Mouse (Mus musculus): ENCODE results near the gene Gm21885. TPM values are rescaled to one million over a fixed set of nuclear protein-coding genes. Genes with fewer than 3 reads are reported as not detected.

Gm21885 gene
- polyA plus RNA-seq, 1 experiment, result not detected

DNA sequence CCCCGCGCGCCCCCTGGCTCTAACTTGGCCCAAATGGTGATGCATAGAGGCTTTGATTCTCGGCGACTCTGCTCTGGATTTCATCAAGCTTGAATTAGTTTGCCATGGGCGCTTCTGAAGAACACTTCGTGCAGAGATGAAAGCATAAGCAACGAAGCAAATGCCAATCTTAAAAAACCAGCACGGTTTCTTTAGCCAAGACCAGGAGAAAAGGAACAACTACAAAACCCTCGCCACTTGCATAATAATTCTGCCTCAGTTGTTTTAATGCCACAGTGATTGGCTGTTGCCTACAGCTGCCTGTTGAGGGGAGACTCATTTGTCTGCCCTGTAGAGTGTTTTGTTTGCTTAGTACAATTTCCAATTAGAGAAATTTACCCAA lies 47.0 kb downstream of the Gm21885 start:
- Histone ChIP-seq H3K4me1 (replicated peaks; ENCODE audit: control insufficient read depth, insufficient read depth, low read length) (peaks cover 2% of the 10 kb centered on the region), H3K27ac (ENCODE audit: control insufficient read depth, insufficient read depth, low read length) (peak overlapping the region; percentile 46; the same call in 1 of the 2 replicates), H3K27me3 (ENCODE audit: control insufficient read depth, insufficient read depth, low read length) (no peaks in the 10 kb centered on the region), H3K4me3 (ENCODE audit: control insufficient read depth, insufficient read depth, low read length) (peak overlapping the region; percentile 88), H3K36me3 (ENCODE audit: control insufficient read depth, insufficient read depth, low read length) (no peaks in the 10 kb centered on the region)
- WGBS, result 6% methylated on average over 10 of the region's 10 CpGs
- TF ChIP-seq CTCF (IDR thresholded peaks at IDR 0.05; ENCODE audit: borderline replicate concordance, control insufficient read depth, extremely low read depth, insufficient read depth, low read length, poor library complexity) (no peak), POLR2A (IDR thresholded peaks at IDR 0.05; ENCODE audit: control insufficient read depth, extremely low read depth, insufficient read depth, low read length, poor library complexity) (no peak)
- no peak for DNase-seq

DNA sequence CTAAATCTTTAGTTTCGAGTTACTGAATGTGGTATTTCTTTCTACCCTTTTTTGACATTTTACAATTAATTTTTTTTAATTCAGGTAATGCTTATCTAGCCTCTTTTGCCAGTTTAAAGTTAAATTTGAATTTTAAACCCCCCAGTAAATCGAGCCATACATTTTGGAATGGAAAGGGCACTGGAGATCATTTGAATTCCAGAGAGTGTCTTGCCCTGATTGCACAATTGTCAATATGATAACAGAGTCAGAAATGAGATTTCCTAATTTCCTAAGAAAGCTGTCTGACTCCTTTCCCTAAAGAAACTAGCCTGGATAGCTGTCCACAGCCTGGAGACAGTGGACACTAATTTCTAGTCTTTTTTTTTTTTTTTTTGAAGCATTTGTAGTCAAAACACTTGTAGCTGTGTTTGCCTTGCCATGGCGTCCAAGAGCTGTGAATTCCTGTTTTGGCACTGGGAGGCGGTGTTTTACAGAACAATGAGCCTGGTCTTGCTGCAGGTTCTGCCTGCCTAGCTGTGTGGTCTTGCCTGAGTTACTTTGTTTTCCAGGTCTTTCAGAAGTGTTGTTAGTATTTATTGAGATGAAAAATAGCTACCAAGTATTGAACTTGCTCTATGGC lies 47.7 kb downstream of the Gm21885 start:
- H3K27ac ChIP-seq (ENCODE audit: control insufficient read depth, insufficient read depth, low read length), result no peak overlapping the region
- DNase-seq, result peak; percentile 32
- H3K27me3 ChIP-seq (ENCODE audit: control insufficient read depth, insufficient read depth, low read length), result no peaks in the 10 kb centered on the region
- no peak for TF ChIP-seq CTCF (IDR thresholded peaks at IDR 0.05; ENCODE audit: borderline replicate concordance, control insufficient read depth, extremely low read depth, insufficient read depth, low read length, poor library complexity)
- TF ChIP-seq POLR2A (IDR thresholded peaks at IDR 0.05; ENCODE audit: control insufficient read depth, extremely low read depth, insufficient read depth, low read length, poor library complexity), result no peak
- 78% methylated on average over 4 of the region's 4 CpGs for WGBS
- H3K36me3 ChIP-seq (ENCODE audit: control insufficient read depth, insufficient read depth, low read length), result peaks cover 7% of the 10 kb centered on the region
- H3K4me1 ChIP-seq (replicated peaks; ENCODE audit: control insufficient read depth, insufficient read depth, low read length), result peaks cover 2% of the 10 kb centered on the region
- no peak overlapping the region for H3K4me3 ChIP-seq (ENCODE audit: control insufficient read depth, insufficient read depth, low read length)

DNA sequence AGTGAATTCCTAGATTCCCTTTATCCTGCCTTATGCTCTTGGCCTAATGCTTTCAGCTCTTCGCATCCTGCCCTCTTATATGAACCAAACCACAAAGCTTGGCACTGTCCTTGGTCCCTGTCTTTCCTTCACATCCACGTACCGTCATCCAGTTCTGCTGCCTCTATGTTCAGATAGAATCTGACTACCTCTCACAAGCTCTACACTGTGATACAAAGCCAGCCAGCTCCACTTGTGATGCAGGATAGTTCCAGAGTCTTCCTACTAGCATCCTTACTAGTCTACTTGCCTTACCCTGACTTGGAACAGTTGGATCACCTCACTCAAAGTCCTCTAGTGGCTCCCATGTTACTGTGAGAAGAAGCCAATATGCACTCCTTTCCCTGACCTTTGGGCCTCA lies 48.5 kb downstream of the Gm21885 start:
- TF ChIP-seq CTCF (IDR thresholded peaks at IDR 0.05; ENCODE audit: borderline replicate concordance, control insufficient read depth, extremely low read depth, insufficient read depth, low read length, poor library complexity) (no peak), POLR2A (IDR thresholded peaks at IDR 0.05; ENCODE audit: control insufficient read depth, extremely low read depth, insufficient read depth, low read length, poor library complexity) (no peak)
- no peak for DNase-seq
- H3K4me3 ChIP-seq (ENCODE audit: control insufficient read depth, insufficient read depth, low read length), result no peak overlapping the region
- no peak overlapping the region for H3K27ac ChIP-seq (ENCODE audit: control insufficient read depth, insufficient read depth, low read length)
- H3K27me3 ChIP-seq (ENCODE audit: control insufficient read depth, insufficient read depth, low read length), result no peaks in the 10 kb centered on the region
- over 99% methylated on average over 3 of the region's 3 CpGs for WGBS
- H3K4me1 ChIP-seq (replicated peaks; ENCODE audit: control insufficient read depth, insufficient read depth, low read length), result peaks cover 2% of the 10 kb centered on the region
- H3K36me3 ChIP-seq (ENCODE audit: control insufficient read depth, insufficient read depth, low read length), result peaks cover 11% of the 10 kb centered on the region

DNA sequence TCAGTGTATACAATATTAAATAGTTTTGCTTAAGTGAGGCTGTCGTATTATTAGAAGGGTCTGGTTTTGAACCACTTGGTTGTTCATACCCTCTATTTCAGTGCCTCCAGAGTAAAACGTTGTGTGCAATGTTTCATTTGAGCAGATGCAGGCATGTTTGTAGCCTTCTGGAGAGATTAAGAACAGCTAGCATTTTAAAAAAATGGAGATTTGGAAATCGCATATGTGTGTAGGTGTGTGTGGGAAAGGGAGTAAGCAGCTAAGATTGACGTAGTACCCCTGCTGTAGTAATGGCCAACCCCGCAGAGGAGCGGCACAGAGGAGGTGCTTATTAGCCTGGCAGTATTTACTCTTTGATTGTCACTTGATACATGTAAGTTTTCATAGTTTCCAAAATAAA lies 51.1 kb downstream of the Gm21885 start:
- peaks cover under 1% of the 10 kb centered on the region for H3K4me1 ChIP-seq (replicated peaks; ENCODE audit: control insufficient read depth, insufficient read depth, low read length)
- 97% methylated on average over 6 of the region's 6 CpGs for WGBS
- H3K4me3 ChIP-seq (ENCODE audit: control insufficient read depth, insufficient read depth, low read length), result no peak overlapping the region
- no peak for DNase-seq
- no peak overlapping the region for H3K27ac ChIP-seq (ENCODE audit: control insufficient read depth, insufficient read depth, low read length)
- no peaks in the 10 kb centered on the region for H3K27me3 ChIP-seq (ENCODE audit: control insufficient read depth, insufficient read depth, low read length)
- peaks cover 11% of the 10 kb centered on the region for H3K36me3 ChIP-seq (ENCODE audit: control insufficient read depth, insufficient read depth, low read length)
- TF ChIP-seq CTCF (IDR thresholded peaks at IDR 0.05; ENCODE audit: borderline replicate concordance, control insufficient read depth, extremely low read depth, insufficient read depth, low read length, poor library complexity) (no peak), POLR2A (IDR thresholded peaks at IDR 0.05; ENCODE audit: control insufficient read depth, extremely low read depth, insufficient read depth, low read length, poor library complexity) (no peak)

DNA sequence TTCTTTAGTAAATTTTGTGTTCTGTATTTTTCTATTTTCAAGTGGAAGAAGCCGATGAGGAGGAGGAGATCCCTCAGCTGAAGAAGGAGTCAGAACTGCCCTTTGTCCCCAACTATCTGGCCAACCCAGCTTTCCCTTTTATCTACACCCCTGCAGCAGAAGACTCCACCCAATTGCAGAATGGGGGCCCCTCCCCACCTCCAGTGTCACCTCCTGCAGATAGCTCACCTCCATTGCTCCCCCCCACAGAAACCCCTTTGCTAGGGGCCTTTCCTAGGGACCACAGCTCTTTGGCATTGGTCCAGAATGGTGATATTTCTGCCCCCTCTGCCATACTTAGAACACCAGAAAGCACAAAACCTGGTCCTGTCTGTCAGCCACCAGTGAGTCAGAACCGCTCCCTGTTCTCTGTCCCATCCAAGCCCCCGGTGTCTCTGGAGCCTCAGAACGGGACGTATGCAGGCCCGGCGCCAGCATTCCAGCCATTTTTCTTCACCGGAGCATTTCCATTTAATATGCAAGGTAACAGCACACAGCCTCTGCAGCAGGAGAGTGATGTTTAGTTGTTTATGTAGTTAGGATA lies 52.8 kb downstream of the Gm21885 start:
- Histone ChIP-seq H3K27me3 (ENCODE audit: control insufficient read depth, insufficient read depth, low read length) (no peaks in the 10 kb centered on the region), H3K36me3 (ENCODE audit: control insufficient read depth, insufficient read depth, low read length) (peaks cover 23% of the 10 kb centered on the region), H3K4me3 (ENCODE audit: control insufficient read depth, insufficient read depth, low read length) (no peak overlapping the region), H3K27ac (ENCODE audit: control insufficient read depth, insufficient read depth, low read length) (no peak overlapping the region), H3K4me1 (replicated peaks; ENCODE audit: control insufficient read depth, insufficient read depth, low read length) (no peaks in the 10 kb centered on the region)
- DNase-seq, result no peak
- 97% methylated on average over 8 of the region's 8 CpGs for WGBS
- no peak for TF ChIP-seq CTCF (IDR thresholded peaks at IDR 0.05; ENCODE audit: borderline replicate concordance, control insufficient read depth, extremely low read depth, insufficient read depth, low read length, poor library complexity)
- no peak for TF ChIP-seq POLR2A (IDR thresholded peaks at IDR 0.05; ENCODE audit: control insufficient read depth, extremely low read depth, insufficient read depth, low read length, poor library complexity)

Other genes with a start within 250 kb of the Gm21885 start
- 21.4 and 27.4 TPM in 2 replicates for gene Tob1, start 70.4 kb upstream of the Gm21885 start, polyA plus RNA-seq (2012; rRNA removed)
- 28.2 and 34.4 TPM in 2 replicates for gene Wfikkn2, start 35.9 kb upstream of the Gm21885 start, polyA plus RNA-seq (2012; rRNA removed)
- gene Luc7l3, start 40.1 kb downstream of the Gm21885 start, polyA plus RNA-seq (2012; rRNA removed), result 20.7 and 26.4 TPM in 2 replicates
- 117 and 120 TPM in 2 replicates for gene Ankrd40, start 46.1 kb downstream of the Gm21885 start, polyA plus RNA-seq (2012; rRNA removed)
- 21.5 and 28.4 TPM in 2 replicates for gene Abcc3, start 111.1 kb downstream of the Gm21885 start, polyA plus RNA-seq (2012; rRNA removed)
- 2.3 and 6.5 TPM in 2 replicates for gene Cacna1g, start 192.3 kb downstream of the Gm21885 start, polyA plus RNA-seq (2012; rRNA removed)
- 0.04 and 0.39 TPM in 2 replicates for gene Spata20, start 204.3 kb downstream of the Gm21885 start, polyA plus RNA-seq (2012; rRNA removed)
- gene Epn3, start 218.1 kb downstream of the Gm21885 start, polyA plus RNA-seq (2012; rRNA removed), result 1.8 and 3.3 TPM in 2 replicates
- 0.13 and 0.19 TPM in 2 replicates for gene Mycbpap, start 239.9 kb downstream of the Gm21885 start, polyA plus RNA-seq (2012; rRNA removed)